Mouse (Mus musculus): Measurements from ENCODE around the gene Exosc2.
A peak's percentile ranks its signal among the peaks of the same experiment; 100 is the strongest.

The Exosc2 gene

DNA sequence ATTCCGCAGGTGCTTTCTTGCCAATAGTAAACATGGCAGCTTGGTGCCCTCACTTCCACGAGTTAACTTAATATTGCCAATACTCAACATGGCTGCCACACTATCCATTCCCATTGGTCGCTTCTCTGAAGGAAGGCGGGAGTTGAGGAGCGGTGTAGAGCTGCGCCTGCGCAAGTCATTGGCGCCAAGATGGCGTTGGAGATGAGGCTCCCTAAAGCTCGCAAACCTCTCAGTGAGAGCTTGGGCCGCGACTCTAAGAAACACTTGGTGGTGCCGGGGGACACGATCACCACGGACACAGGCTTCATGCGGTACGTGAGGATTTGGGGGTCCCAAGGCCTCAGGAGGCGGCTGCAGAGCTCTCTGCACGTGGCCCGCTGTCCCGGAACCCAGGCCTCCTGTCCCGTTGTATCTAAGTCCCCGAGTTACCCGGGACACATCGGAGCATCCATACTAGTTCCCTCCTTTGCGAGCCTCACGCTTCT lies at the start of gene Exosc2:
Exosc2 (plus strand) TSS at position 165 of the 485 bp plus-strand sequence.
- DNase-seq (ENCODE audit: low read depth, low spot score): peak; percentile 96

DNA sequence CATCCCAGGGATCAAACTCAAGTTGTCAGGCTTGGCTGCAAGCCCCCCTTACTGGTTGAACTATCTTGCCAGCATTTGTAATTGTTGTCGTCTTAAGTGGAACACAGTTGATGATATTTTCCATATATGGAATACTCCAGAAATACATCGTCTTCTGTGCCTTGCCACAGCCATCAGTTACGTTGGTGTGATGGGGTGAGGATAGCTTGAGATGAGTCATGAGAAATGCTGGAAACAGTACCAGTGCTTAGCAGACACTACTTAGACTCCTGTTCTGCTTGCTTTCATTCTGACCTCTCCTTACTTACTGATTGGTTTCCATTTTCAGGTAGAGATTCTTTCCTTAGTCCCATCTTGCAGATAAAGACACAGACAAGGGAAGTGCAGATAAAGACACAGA lies 37.0 kb upstream of the Exosc2 start:
- DNase-seq (ENCODE audit: low read depth, low spot score): no peak

DNA sequence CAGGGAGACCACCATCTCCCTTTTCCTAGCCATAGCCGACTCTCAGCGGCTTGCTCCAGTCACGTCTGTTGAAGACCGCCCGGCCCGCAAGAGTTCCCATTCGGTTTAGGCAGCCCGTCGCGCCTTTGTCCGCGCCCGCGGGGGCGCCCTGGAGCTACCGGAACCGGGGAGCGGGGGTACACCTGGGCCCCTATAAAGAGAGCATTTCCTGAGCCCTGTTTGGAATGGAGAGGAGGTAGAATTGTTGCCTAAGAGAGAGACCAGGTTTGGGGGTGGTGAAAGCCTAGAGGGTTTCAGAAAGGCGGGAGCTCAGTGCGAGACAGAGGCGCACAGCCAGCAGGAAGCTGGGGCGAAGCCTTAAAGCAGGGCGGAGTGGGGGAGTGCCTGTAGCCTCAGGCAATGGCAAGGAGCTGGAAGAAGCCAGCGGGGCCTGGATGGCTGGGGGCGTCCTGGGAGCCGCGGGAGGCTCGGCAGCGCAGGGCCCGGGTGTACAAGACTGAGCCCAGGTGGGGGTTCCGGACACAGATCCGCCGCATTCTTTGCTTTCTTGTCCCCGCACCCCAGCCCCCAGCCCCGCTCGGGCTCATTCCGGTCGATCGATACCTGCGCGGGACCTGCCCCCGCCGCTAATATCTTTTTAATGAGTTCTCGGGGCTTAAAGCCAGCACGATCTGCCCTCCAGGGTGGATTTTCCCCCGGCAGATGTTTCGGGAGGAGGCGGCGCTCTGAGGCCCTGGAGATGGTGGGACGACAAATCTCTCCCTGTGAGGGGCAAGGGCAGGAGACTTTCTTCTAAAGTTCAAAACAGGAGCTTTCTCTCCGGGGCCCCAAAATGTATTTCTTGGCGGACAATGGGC lies 35.0 kb upstream of the Exosc2 start:
- DNase-seq (ENCODE audit: low read depth, low spot score): no peak

DNA sequence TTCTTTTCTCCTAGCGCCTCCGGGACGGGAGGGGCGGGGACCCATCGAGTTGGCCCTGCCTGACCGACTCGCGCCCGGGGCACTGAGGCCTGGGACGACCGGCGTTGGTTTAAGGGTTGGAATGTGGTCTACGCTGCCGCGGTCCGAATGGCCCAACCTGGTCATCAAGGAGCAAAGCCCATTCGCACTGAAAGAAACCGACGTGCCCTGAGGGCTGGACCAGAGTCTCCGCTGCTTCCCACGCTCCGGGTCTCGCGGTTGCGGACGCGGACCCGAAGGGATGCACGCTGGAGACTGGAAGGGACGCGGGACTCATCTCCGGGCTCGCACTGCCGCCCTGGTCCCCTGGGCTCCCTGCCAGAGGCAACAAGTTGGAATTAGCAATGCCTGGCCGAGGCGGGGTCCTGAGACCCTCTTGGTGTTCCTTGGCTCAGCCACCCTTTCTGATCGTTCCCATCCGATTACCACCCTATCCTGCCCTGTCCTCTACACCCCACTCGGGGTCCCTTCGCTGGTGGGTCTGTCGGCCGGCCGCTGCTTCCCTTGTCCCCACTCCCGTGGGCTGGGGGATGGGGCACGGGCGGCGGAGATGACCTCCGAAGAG lies 34.3 kb upstream of the Exosc2 start:
- DNase-seq (ENCODE audit: low read depth, low spot score): no peak

DNA sequence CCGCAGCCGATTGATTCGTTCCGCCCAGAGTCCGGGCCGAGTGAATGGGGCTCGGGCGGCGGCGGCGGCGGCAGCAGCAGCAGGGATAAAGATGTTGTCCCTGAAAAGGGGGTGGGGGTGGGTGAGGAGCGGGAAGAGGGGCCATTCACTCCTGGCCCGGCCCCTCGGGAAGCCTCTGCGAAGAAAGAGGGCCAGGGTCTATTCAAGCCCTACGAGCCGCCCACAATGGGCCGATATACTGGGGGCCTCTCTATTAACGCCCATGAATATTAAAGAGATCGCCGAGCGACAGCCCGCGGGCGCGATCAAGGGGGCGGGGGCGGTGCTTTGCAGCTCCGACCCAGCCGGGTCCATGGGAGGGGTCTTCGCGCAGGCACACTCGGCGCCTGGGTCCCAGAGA lies 33.8 kb upstream of the Exosc2 start:
- no peak for DNase-seq (ENCODE audit: low read depth, low spot score)

DNA sequence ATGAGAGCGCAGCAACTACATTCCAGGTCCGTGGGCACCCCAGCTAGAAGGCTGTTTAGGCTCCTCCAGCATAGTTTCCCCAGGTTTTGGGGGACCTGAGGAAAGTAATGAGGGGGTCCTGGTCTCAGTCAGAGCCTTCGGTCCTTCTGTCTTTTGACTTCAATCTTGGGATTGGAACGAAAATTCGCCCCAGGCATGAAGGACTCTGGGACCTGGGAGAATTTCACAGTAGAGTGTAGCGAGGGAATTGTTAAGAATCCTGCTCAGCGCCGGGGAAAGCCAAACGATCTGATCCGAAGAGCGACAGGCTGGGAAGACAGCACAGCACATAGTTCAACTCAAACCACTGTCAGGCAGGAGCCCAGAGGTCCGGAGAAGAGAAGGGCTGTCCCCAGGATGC lies 33.2 kb upstream of the Exosc2 start:
- DNase-seq (ENCODE audit: low read depth, low spot score): no peak

DNA sequence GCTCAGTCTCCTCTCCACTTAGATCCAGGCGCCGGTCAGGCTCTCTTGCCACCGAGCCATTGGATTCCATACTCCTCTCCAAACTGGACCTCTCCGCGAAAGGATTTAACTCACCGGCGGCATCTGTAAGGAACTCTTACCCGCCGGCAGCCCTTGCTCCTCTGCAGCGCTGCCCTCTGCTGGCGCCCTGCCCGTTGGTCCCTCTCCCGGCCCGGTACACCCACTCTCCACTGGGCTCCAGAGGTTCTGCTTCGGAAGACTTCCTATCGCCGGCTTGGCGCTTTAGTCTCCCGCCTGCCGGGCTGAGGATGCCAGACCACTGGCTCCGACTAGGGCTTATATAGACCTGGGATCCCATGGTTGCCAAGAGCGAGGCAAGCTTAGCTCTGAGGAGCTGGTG lies 32.7 kb upstream of the Exosc2 start:
- no peak for DNase-seq (ENCODE audit: low read depth, low spot score)

DNA sequence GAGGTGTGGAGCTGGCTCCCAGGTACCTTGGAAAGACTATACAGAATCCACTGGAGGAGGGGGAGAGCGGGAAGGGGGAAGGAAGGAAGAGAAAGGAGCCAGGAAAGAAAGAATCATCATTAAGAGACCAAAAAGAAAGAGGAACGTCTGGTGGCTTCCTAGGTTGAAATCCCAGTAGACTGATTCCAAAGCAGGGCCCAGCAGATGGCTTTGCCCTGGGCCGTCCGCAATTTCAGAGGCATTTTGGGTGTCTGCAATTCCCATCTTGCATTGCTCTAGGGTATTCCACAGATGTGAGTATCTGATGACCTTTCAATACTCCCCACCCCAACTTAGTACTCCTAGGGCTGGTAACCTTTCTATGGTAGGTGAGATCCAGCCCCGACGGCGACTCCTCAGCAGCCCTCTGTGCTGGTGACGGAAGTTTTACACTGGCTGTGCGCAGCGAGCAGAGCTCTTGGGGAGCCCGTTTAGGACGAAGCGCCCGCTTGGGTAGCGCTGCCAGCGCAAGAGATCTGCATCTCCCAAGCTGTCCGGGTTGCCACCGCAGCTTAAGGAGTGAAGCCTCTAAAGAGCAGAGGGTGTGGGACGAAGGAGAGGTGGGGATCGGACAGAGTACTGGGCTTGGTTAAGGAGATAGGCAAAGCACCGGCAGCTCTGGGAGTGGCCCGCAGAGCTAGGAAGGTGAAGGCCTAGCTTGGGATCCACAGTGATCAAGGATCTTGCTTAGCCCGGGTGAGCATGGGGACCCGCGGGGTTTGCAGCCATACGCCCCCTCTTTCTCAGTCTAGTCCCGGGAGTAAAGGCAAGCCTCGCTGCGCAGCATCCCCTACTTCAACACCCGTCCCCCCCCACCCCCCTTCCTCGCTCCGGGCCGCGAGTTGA lies 31.7 kb upstream of the Exosc2 start:
- DNase-seq (ENCODE audit: low read depth, low spot score): no peak

DNA sequence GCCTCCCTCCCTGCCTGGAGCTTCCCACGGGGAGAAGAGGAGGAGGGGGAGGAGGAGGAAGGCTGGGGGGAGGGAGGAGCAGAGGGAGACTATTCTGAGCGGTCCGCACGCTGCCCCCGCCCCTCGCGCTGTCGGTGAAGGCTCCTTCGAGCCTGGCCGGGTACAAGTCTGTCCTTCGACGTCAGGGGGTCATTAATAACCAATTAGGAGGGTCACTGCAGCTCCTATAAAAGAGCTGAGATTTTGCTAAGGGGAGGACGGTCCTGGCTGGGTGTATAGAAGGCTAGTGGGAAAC lies 31.1 kb upstream of the Exosc2 start:
- no peak for DNase-seq (ENCODE audit: low read depth, low spot score)

DNA sequence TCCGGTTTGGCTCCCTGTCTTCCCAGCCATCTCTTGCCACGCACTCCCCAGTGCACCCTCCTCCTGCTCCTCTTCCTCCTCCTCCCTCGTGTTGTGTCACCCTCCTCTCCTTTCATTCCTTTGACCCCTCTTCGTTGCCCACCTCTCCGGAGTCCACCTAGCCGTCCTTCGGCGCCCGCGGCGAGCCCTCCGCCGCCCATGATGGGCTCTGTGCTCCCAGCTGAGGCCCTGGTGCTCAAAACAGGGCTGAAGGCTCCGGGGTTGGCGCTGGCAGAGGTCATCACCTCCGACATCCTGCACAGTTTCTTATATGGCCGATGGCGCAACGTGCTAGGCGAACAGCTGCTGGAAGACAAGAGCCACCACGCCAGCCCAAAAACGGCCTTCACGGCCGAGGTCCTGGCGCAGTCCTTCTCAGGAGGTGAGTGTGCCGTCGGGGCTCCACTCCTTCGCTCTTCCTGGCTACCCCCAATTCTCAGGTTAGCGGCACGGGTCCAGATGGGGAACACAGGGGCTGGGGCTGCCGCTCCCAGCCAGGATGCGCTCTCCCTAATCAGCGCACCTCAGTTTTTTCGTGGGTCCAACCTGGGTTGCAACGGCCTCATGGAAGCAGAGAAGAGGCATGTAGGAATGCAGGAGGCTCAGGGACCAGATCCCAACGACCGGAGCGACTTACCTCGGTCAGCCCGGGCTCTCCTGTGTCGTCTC lies 30.5 kb upstream of the Exosc2 start, which contains the start of gene Prdm12:
Prdm12 (plus strand) TSS at position 137 of the 708 bp plus-strand sequence.
- DNase-seq (ENCODE audit: low read depth, low spot score): no peak

DNA sequence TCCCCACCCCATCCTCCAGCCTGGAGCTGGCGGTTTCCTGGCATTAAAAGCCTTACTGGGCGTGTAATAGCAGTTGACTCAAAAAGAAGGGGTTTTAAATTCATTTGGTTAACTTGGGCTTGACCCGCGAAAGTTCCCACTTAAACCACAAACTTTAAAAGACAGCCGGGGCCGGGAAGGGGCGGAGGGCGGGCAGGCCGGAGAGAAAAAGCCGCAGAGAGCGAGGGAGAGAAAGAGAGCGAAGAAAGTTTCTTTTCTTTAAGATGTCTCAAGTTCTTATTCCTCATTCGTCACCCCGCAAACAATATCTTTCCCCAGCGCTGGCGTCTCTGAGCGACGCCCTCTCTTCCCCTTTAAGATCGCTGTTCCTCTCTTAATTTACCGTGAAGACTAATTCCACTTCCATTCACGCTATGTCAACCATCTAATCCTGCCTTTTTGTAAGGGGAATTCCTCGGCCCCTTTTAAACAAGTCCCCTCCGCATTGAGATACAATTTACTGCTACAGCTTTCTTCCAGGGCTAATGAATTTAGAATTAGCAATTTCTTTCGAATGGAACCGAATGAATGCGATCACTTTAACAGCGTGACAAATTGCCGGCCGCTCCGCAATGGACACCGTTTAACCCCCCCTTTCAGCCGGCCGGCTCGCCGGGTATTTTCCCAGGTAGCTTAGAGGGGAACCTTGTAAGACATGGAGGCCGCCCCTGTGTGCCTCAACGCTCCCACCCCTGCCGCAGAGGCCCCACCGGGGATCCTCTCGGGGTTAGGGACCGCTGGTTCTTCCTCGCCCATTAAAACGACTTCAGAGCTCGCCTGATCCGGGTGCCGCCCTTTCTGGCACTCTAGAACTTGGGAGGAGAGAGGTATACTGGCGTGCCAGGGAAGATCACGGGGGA lies 29.7 kb upstream of the Exosc2 start:
- DNase-seq (ENCODE audit: low read depth, low spot score): no peak

DNA sequence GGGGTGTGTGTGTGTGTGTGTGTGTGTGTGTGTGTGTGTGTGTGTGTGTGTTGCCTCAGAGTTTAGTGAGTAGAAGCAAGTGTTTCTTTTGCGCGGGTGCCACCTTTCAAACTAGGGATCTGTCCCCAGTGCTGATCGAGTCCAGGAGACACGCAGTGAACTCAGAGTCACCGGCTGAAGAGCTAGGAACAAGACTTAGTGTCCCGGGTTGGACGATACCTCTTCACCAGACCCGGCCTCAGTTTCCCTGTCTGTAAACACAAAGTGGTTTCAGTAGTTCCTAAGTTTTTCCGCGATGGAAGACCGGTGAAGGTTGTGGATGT lies 29.0 kb upstream of the Exosc2 start:
- DNase-seq (ENCODE audit: low read depth, low spot score): no peak

DNA sequence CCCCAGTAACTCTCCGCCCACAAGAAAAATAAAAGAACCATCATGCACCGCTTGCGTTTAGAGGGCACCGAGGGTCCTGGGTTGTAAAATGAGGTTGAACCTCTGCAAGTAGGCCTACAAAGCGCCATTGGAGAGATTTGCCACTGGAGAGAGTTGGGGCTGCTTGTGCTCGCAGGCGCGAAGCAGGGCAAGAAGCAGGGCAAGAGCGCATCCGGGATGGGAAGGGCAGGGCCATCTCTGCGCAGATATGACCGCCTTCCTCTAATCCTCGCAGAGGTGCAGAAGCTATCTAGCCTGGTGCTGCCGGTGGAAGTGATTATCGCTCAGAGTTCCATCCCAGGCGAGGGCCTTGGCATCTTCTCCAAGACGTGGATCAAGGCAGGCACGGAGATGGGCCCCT lies 28.6 kb upstream of the Exosc2 start:
- no peak for DNase-seq (ENCODE audit: low read depth, low spot score)

DNA sequence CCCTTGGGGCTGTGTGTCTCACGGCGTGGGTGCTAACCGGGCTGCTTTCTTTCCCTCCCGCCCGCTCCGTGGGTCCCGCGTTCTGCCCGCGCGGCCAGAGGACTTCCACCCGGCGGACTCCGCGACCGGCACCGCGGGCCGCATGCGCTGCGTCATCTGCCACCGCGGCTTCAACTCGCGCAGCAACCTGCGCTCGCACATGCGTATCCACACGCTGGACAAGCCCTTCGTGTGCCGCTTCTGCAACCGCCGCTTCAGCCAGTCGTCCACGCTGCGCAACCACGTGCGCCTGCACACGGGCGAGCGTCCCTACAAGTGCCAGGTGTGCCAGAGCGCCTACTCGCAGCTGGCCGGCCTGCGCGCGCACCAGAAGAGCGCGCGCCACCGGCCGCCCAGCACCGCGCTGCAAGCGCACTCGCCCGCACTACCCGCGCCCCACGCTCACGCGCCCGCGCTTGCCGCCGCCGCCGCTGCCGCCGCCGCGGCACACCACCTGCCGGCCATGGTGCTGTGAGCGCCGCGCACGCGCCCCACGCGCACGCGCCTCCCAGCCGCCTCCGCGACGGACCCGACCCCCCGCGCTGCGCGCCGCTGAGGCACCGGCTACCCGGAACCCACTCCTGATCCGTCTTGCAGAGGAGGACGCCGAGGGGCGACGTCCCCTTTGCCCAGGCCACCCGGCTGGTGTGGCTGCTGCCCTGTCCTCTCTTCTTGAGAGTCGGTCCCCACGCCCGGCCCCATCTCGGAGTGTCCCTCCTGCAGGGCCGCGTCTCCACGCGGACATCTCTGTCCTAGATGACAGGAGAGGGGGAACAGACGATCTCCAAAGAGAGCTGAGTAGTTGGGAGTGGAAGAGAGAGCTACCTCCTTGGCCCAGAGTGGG lies 16.3 kb upstream of the Exosc2 start:
- DNase-seq (ENCODE audit: low read depth, low spot score): no peak

DNA sequence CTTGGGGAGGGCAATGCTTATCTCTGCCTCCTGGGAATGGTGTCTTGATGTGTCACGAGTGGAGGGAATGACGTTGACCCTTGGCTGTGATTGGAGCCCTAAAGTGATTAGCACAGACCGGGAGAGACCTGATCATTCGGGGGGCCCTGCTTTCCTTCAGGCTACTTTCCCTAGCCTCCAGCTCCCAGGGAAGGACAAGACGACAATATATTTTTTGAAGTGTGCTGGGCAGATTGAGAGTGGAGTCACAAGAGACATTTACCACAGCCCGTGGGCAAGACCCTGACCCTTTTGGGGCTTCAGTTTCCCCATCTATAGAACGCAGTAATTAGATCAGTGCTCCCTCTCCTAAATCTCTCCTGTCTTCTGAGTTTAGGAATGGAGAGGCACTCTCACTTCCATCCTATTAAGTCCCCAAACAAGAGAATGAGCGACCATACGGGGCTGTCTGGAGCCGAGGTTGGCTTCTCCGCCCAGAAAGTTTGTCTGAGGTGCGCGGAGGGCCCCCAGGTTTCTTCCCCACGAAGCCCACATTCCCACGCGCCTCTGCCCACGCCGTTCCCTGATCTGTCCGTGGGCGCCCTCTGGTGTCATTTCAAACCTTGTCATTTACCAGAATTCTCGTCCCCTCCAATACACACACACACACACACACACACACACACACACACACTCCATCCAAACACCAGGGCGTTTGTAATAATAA lies 15.5 kb upstream of the Exosc2 start:
- DNase-seq (ENCODE audit: low read depth, low spot score): no peak

DNA sequence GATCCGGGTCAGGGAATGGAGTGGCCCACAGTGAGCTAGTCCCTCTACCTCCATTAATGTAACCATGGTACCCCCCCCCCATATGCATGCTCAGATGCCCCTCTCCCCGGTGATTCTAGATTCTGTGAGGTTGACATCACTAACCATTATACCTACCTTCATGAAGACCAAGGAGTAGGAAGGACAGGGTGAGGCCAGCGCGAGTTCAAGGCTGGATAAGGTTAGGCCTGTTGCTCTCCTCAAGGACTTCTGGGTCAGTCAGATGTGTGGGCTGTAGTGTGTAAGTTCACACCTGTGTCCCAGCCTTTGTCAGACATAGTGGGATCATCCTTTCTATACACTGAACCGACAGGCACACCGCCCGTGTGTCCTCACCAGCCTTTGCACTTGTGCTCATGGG lies 14.1 kb upstream of the Exosc2 start:
- DNase-seq (ENCODE audit: low read depth, low spot score): no peak

DNA sequence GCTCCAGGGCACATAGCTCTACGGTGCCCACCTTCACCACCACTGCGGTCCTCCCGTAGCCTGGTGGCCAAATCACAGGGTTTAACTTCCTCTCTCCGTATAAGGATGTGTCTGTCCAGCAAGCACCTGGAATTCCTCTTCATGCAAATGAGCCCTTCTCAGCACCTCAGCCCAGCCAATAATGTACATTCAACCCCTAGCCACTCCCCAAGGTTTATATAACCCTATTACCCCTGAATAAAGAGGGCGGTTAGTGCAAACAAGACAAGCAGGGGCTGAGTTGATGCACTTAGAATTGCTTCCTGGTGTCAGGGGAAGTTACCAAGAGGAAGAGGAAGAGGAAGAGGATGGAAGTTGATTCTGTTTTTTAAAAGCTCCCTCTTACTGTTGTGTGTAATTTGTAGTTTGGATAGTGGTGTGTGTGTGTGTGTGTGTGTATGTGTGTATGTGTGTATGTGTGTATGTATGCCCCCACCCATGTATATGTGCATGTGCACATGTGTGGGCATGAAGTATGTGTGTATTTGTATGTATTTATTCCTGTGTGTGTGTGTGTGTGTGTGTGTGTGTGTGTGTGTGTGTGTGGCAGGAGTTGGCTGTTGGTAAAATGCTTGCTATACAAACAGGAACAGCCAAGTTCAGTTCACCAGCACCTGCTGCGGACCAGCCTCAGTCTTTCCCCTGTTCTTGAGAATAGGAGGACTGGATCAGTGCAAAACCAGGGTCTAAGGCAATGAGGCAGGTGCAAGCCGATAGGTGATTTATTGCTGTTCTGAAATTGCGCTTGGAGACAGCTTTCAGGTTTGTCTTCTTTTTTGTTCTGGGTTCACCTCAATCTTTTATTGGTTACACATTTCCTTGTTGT lies 7.3 kb upstream of the Exosc2 start:
- no peak for DNase-seq (ENCODE audit: low read depth, low spot score)

DNA sequence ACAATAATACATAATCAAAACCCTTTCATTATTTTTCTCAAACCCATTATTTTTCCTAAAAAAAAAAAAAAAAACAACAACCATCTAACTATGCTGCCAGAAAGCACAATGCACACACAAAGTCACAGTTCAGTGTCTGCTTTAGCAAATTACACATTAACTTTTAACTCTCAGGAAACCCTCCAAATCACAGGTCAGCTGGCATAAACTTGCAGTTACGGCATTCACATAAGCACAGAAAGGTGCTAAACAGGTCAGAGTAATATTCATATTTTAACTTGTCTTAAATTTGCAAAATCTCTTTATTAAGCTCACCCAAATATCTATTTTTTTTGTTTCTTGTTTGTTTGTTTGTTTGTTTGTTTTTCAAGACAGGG lies 6.7 kb upstream of the Exosc2 start:
- no peak for DNase-seq (ENCODE audit: low read depth, low spot score)
